Comparison of ENCODE assay signal across 27 mouse cellular contexts in genomic region chr16:64681902-64682301, GRCm38 (mm10).
DNase-seq lines count a peak whose midpoint lies in the region; ATAC-seq and TF ChIP-seq lines count a peak whose summit lies in the region.
"Had no signal": no experiment of that assay in that cellular context is flagged by ENCODE, and none has a peak within 500 bp of the region (broad histone marks: within the 10 kb centered on the region; RNA-seq: fewer than 3 reads in every experiment).

No protein-coding gene starts in this region.

- TF ChIP-seq CTCF in hindbrain, postnatal 0 days (IDR thresholded peaks at IDR 0.05; ENCODE audit: low read depth): no peak

- no peak overlapping the region for H3K9ac ChIP-seq in hindbrain, postnatal 0 days (replicated peaks; ENCODE audit: low read length)
- H3K9ac ChIP-seq in hindbrain, embryonic 11.5 days (ENCODE audit: low read depth, low read length): no peak overlapping the region
- H3K9ac ChIP-seq in forebrain, embryonic 15.5 days (replicated peaks): no peak overlapping the region
- no peak overlapping the region for H3K9ac ChIP-seq in midbrain, embryonic 14.5 days (replicated peaks; ENCODE audit: low read length)
- H3K9ac ChIP-seq: embryonic facial prominence, embryonic 12.5 days; heart, embryonic 12.5 days; hindbrain, embryonic 15.5 days; liver, embryonic 12.5 days; liver, postnatal 0 days had no signal

- WGBS in hindbrain, postnatal 0 days: 38% methylated on average over 6 of the region's 6 CpGs
- 86% methylated on average over 6 of the region's 6 CpGs for WGBS in hindbrain, embryonic 11.5 days
- WGBS in forebrain, embryonic 15.5 days: 31% methylated on average over 6 of the region's 6 CpGs
- WGBS in midbrain, embryonic 14.5 days: 26% methylated on average over 6 of the region's 6 CpGs

- H3K9me3 ChIP-seq in hindbrain, postnatal 0 days (ENCODE audit: low read length): no peaks in the 10 kb centered on the region
- no peaks in the 10 kb centered on the region for H3K9me3 ChIP-seq in hindbrain, embryonic 11.5 days (ENCODE audit: control insufficient read depth, low read length)
- H3K9me3 ChIP-seq in forebrain, embryonic 15.5 days: no peaks in the 10 kb centered on the region
- H3K9me3 ChIP-seq in midbrain, embryonic 14.5 days (ENCODE audit: control insufficient read depth, low read length): 0 out of 2 replicates have a peak, but pooled peaks cover 5% of the 10 kb centered on the region
- H3K9me3 ChIP-seq: embryonic facial prominence, embryonic 12.5 days; hindbrain, embryonic 15.5 days; liver, embryonic 12.5 days had no signal

- no peaks in the 10 kb centered on the region for H3K4me1 ChIP-seq in hindbrain, postnatal 0 days (ENCODE audit: insufficient read depth, low read length)
- no peaks in the 10 kb centered on the region for H3K4me1 ChIP-seq in hindbrain, embryonic 11.5 days (replicated peaks; ENCODE audit: control insufficient read depth, insufficient read depth, low read length)
- peaks cover 9% of the 10 kb centered on the region for H3K4me1 ChIP-seq in forebrain, embryonic 15.5 days
- no peaks in the 10 kb centered on the region for H3K4me1 ChIP-seq in midbrain, embryonic 14.5 days (ENCODE audit: control insufficient read depth, insufficient read depth, low read length)
- H3K4me1 ChIP-seq: embryonic facial prominence, embryonic 12.5 days; heart, embryonic 12.5 days; liver, embryonic 12.5 days had no signal

- 0 out of 2 replicates have a peak, but pooled peaks have one; percentile 38 for ATAC-seq in hindbrain, postnatal 0 days
- no peak for ATAC-seq in hindbrain, embryonic 11.5 days (ENCODE audit: low FRiP score)
- ATAC-seq in forebrain, embryonic 15.5 days (replicated peaks): 0 out of 2 replicates have a peak, but pooled peaks have one; percentile 24
- ATAC-seq in midbrain, embryonic 14.5 days (ENCODE audit: low FRiP score, low TSS enrichment): peak; percentile 50; the same call in 1 of the 2 replicates
- ATAC-seq: intestine, embryonic 16.5 days; liver, embryonic 12.5 days; liver, postnatal 0 days had no signal

- no peak overlapping the region for H3K4me3 ChIP-seq in hindbrain, postnatal 0 days (ENCODE audit: low read length)
- no peak overlapping the region for H3K4me3 ChIP-seq in hindbrain, embryonic 11.5 days (ENCODE audit: low read depth, low read length)
- no peak overlapping the region for H3K4me3 ChIP-seq in forebrain, embryonic 15.5 days
- H3K4me3 ChIP-seq in midbrain, embryonic 14.5 days (replicated peaks; ENCODE audit: low read depth, low read length): no peak overlapping the region
- H3K4me3 ChIP-seq: embryonic facial prominence, embryonic 12.5 days; heart, embryonic 12.5 days; hindbrain, embryonic 15.5 days; liver, embryonic 12.5 days had no signal

- no peaks in the 10 kb centered on the region for H3K27me3 ChIP-seq in hindbrain, postnatal 0 days (ENCODE audit: insufficient read depth, low read length)
- no peaks in the 10 kb centered on the region for H3K27me3 ChIP-seq in hindbrain, embryonic 11.5 days (ENCODE audit: control insufficient read depth, insufficient read depth, low read length)
- H3K27me3 ChIP-seq in forebrain, embryonic 15.5 days: no peaks in the 10 kb centered on the region
- H3K27me3 ChIP-seq in midbrain, embryonic 14.5 days (ENCODE audit: control insufficient read depth, insufficient read depth, low read length): no peaks in the 10 kb centered on the region
- H3K27me3 ChIP-seq: embryonic facial prominence, embryonic 12.5 days; heart, embryonic 12.5 days; hindbrain, embryonic 15.5 days; liver, embryonic 12.5 days had no signal

- DNase-seq in hindbrain, postnatal 0 days (ENCODE audit: low spot score): peak; percentile 28
- no peak for DNase-seq in hindbrain, embryonic 11.5 days (ENCODE audit: low spot score)
- peak; percentile 67 for DNase-seq in midbrain, embryonic 14.5 days
- DNase-seq in retina, postnatal 1 day: peak; percentile 89
- DNase-seq in gastrocnemius, postnatal 10 days: no peak
- DNase-seq in right cerebral cortex, postnatal 36 days (ENCODE audit: low spot score in 2 of 2): no peak
- no peak for DNase-seq in left cerebral cortex, adult 18-20 months (ENCODE audit: low spot score in 2 of 2)
- DNase-seq: adrenal gland, postnatal 25 days; B cell, adult 2 months; cerebellum, adult 8-10 months; cerebellum, postnatal 36 days; gastrocnemius, postnatal 25 days; heart, adult 11 months; heart, postnatal 4 days; kidney, adult 8-10 months; kidney, postnatal 4 days; left cerebral cortex, postnatal 4 days; liver, postnatal 0 days; lung, postnatal 36 days; thymus, adult 2 months had no signal

- H3K36me3 ChIP-seq in hindbrain, postnatal 0 days (ENCODE audit: insufficient read depth, low read length): no peaks in the 10 kb centered on the region
- H3K36me3 ChIP-seq in hindbrain, embryonic 11.5 days (ENCODE audit: control insufficient read depth, insufficient read depth, low read length): no peaks in the 10 kb centered on the region
- no peaks in the 10 kb centered on the region for H3K36me3 ChIP-seq in forebrain, embryonic 15.5 days
- H3K36me3 ChIP-seq in midbrain, embryonic 14.5 days (ENCODE audit: control insufficient read depth, insufficient read depth, low read length): no peaks in the 10 kb centered on the region
- H3K36me3 ChIP-seq: embryonic facial prominence, embryonic 12.5 days; heart, embryonic 12.5 days; hindbrain, embryonic 15.5 days; liver, embryonic 12.5 days had no signal

- no peak overlapping the region for H3K4me2 ChIP-seq in hindbrain, postnatal 0 days (ENCODE audit: low read depth, low read length)
- no peak overlapping the region for H3K4me2 ChIP-seq in hindbrain, embryonic 11.5 days (replicated peaks; ENCODE audit: low read depth, low read length)
- no peak overlapping the region for H3K4me2 ChIP-seq in forebrain, embryonic 15.5 days (replicated peaks)
- H3K4me2 ChIP-seq in midbrain, embryonic 14.5 days (ENCODE audit: low read length): no peak overlapping the region
- H3K4me2 ChIP-seq: embryonic facial prominence, embryonic 12.5 days; heart, embryonic 12.5 days; hindbrain, embryonic 15.5 days; liver, embryonic 12.5 days had no signal

- H3K27ac ChIP-seq in hindbrain, postnatal 0 days: no peak overlapping the region
- H3K27ac ChIP-seq in hindbrain, embryonic 11.5 days (ENCODE audit: low read depth, low read length): no peak overlapping the region
- H3K27ac ChIP-seq in forebrain, embryonic 15.5 days (replicated peaks): no peak overlapping the region
- H3K27ac ChIP-seq in midbrain, embryonic 14.5 days (replicated peaks; ENCODE audit: low read depth, low read length): no peak overlapping the region
- H3K27ac ChIP-seq: embryonic facial prominence, embryonic 12.5 days; hindbrain, embryonic 15.5 days; kidney, postnatal 0 days; liver, embryonic 12.5 days had no signal

Comparison
In these comparisons a context has a peak if more than half of its experiments do, and no peak if none do; other contexts are left out.
1. DNase-seq: peak in hindbrain, postnatal 0 days (single experiment), midbrain, embryonic 14.5 days (single experiment) and retina, postnatal 1 day (single experiment); none in hindbrain, embryonic 11.5 days (single experiment), gastrocnemius, postnatal 10 days (single experiment), right cerebral cortex, postnatal 36 days (0 of 2) and left cerebral cortex, adult 18-20 months (0 of 2).